In the genomic region with DNA sequence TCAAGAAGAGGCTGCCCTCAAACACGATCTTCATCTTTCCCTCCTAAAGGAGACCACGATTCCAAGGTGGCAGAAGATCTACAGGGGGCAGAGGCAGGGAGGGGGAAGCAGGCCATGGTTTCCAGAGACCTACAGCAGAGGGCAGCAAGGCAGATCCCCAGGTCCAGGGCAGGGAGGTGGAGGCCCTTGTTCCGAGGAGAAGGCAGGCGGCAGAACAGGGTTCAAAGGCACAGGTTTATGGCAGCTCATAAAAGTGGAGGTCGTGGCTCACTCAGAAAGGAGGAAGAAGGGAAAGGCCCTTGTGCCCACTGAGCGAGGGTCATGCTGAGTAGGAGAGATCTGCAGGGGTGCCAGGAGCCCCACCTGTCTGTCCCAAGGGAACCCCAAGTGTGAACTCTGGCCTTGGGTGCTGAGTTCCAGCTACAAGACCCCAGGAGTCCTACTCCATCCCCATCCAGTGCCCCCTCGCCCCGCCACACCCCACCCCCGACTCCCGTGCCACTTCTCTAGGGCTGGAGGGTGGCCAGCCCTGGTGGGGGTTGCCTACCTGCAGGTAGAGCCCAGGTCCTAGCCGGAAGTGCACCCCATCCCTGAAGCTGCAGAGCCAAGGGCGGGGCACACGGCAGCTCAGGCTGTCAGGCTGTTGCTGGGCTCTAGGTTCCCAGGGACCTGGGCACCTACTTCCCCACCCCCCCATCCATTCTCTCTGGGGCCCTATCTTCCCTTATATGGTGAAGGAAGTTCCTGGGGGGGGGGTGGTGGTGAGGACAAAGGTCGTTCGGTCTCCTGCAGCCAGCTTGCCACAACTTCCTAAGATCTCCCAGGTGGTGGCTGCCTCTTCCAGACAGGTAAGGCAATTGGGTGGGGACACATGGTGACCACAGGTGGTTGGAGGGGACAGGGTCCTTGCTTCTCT, we compare ENCODE assay signal across 17 mouse cellular contexts. TPM values are rescaled to one million over a fixed set of nuclear protein-coding genes. Genes with fewer than 3 reads are reported as not detected.
DNase-seq lines count a peak whose midpoint lies in the region; ATAC-seq and TF ChIP-seq lines count a peak whose summit lies in the region.
"Had no signal": no experiment of that assay in that cellular context is flagged by ENCODE, and none has a peak within 500 bp of the region (broad histone marks: within the 10 kb centered on the region; RNA-seq: fewer than 3 reads in every experiment).

A gene (plus strand): TSS at position 788 of the 916 bp plus-strand sequence.

- no peak for TF ChIP-seq POLR2A in kidney, adult 2 months (IDR thresholded peaks at IDR 0.05; ENCODE audit: low read depth, low read length)

- no peaks in the 10 kb centered on the region for H3K9me3 ChIP-seq in heart, embryonic 10.5 days
- H3K9me3 ChIP-seq in stomach, embryonic 16.5 days (replicated peaks; ENCODE audit: control insufficient read depth, low read length), result no peaks in the 10 kb centered on the region
- H3K9me3 ChIP-seq: embryonic facial prominence, embryonic 12.5 days; neural tube, embryonic 13.5 days had no signal

- H3K4me1 ChIP-seq in heart, embryonic 10.5 days, result peaks cover 10% of the 10 kb centered on the region
- H3K4me1 ChIP-seq in kidney, adult 2 months (ENCODE audit: control insufficient read depth, insufficient read depth, low read length), result peaks cover 7% of the 10 kb centered on the region; the same call in 1 of the 2 replicates
- peaks cover 3% of the 10 kb centered on the region; the same call in 1 of the 2 replicates for H3K4me1 ChIP-seq in stomach, embryonic 16.5 days (ENCODE audit: control insufficient read depth, insufficient read depth, low read length)
- H3K4me1 ChIP-seq: embryonic facial prominence, embryonic 12.5 days; neural tube, embryonic 13.5 days had no signal

- H3K27ac ChIP-seq in heart, embryonic 10.5 days, result peak within 1 kb of the TSS; percentile 23; the same call in 1 of the 2 replicates
- H3K27ac ChIP-seq in kidney, adult 2 months (ENCODE audit: insufficient read depth, low read depth, low read length), result peak within 1 kb of the TSS; percentile 67
- H3K27ac ChIP-seq in stomach, embryonic 16.5 days (ENCODE audit: low read length), result peak within 1 kb of the TSS; percentile 62
- H3K27ac ChIP-seq: embryonic facial prominence, embryonic 12.5 days; neural tube, embryonic 13.5 days had no signal

- H3K27me3 ChIP-seq in heart, embryonic 10.5 days (ENCODE audit: insufficient read depth, poor library complexity, severe bottlenecking), result no peaks in the 10 kb centered on the region
- no peaks in the 10 kb centered on the region for H3K27me3 ChIP-seq in kidney, adult 2 months (replicated peaks; ENCODE audit: control insufficient read depth, insufficient read depth, low read length)
- H3K27me3 ChIP-seq in stomach, embryonic 16.5 days (ENCODE audit: control insufficient read depth, insufficient read depth, low read length), result no peaks in the 10 kb centered on the region
- H3K27me3 ChIP-seq: embryonic facial prominence, embryonic 12.5 days; neural tube, embryonic 13.5 days had no signal

- H3K36me3 ChIP-seq in heart, embryonic 10.5 days, result no peaks in the 10 kb centered on the region
- H3K36me3 ChIP-seq in kidney, adult 2 months (ENCODE audit: control insufficient read depth, insufficient read depth, low read length), result no peaks in the 10 kb centered on the region
- no peaks in the 10 kb centered on the region for H3K36me3 ChIP-seq in stomach, embryonic 16.5 days (ENCODE audit: control insufficient read depth, insufficient read depth, low read length)
- H3K36me3 ChIP-seq: embryonic facial prominence, embryonic 12.5 days; neural tube, embryonic 13.5 days had no signal

- TF ChIP-seq CTCF in kidney, adult 2 months (conservative IDR thresholded peaks at IDR 0.05; ENCODE audit: insufficient read depth, insufficient read length, low read depth, low read length), result no peak

- DNase-seq in heart, embryonic 10.5 days (ENCODE audit: low spot score), result no peak
- DNase-seq in heart, postnatal 10 days, result no peak
- peak; percentile 74 for DNase-seq in kidney, adult 2 months
- peak; percentile 71 for DNase-seq in kidney, postnatal 36 days
- no peak for DNase-seq in natural killer cell, adult 2 months (ENCODE audit: low spot score in 2 of 2)
- DNase-seq in adrenal gland, postnatal 36 days, result no peak
- no peak for DNase-seq in layer of hippocampus, adult 8-10 months (ENCODE audit: low spot score in 2 of 2)
- DNase-seq: adrenal gland, adult 8-10 months; cerebellum, postnatal 10 days; lung, postnatal 4 days; retina, postnatal 1 day; thymus, adult 18-20 months had no signal

- 58% methylated on average over 14 of the region's 15 CpGs for WGBS in heart, embryonic 10.5 days
- WGBS in kidney, adult 2 months, result 31% methylated on average over 15 of the region's 15 CpGs
- WGBS in stomach, embryonic 16.5 days, result 40% methylated on average over 15 of the region's 15 CpGs

- peak within 1 kb of the TSS; percentile 34 for H3K4me2 ChIP-seq in stomach, embryonic 16.5 days (ENCODE audit: low read depth, low read length)
- H3K4me2 ChIP-seq: embryonic facial prominence, embryonic 12.5 days; neural tube, embryonic 13.5 days had no signal

- H3K4me3 ChIP-seq in heart, embryonic 10.5 days, result no peak within 1 kb of the TSS
- peak within 1 kb of the TSS; percentile 73 for H3K4me3 ChIP-seq in kidney, adult 2 months (ENCODE audit: insufficient read depth, low read depth, low read length)
- H3K4me3 ChIP-seq in stomach, embryonic 16.5 days (replicated peaks; ENCODE audit: low read length), result peak within 1 kb of the TSS; percentile 21
- H3K4me3 ChIP-seq: embryonic facial prominence, embryonic 12.5 days; neural tube, embryonic 13.5 days had no signal

- intact Hi-C loops in heart, postnatal 10 days (cut with DNase I), result no loop called here

- peak within 1 kb of the TSS; percentile 52 for H3K9ac ChIP-seq in stomach, embryonic 16.5 days (ENCODE audit: low read length)
- H3K9ac ChIP-seq: embryonic facial prominence, embryonic 12.5 days; neural tube, embryonic 13.5 days had no signal

- ATAC-seq in stomach, embryonic 16.5 days (ENCODE audit: insufficient read depth, low FRiP score), result peak; percentile 82
- ATAC-seq: hindbrain, embryonic 16.5 days; midbrain, embryonic 16.5 days had no signal

RNA-seq across cellular contexts. Expression of the gene that starts here (rescaled TPM):
- 0.94 and 1.1 TPM in 2 replicates for polyA plus RNA-seq in heart, embryonic 10.5 days (2016; fragmentation: Nextera tagmentation; extraction: Ambion mirVana)
- 1 to 10 TPM; 1.1 to 1.2 TPM for total RNA-seq in heart, postnatal 10 days (2021)
- polyA plus RNA-seq in kidney, adult 2 months (2012; rRNA removed), result 69.8 and 75.0 TPM in 2 replicates
- 29.1 and 29.8 TPM in 2 replicates for polyA plus RNA-seq in stomach, embryonic 16.5 days (2015; fragmentation: Nextera tagmentation; extraction: Ambion mirVana)
- total RNA-seq in adrenal gland, postnatal 36 days (2021), result 1 to 10 TPM; 1.3 to 1.5 TPM
- under 1 TPM; 0.71 to 0.92 (median 0.82) TPM for total RNA-seq in layer of hippocampus, adult 8-10 months (2022)

Comparison
In these comparisons a context has a peak if more than half of its experiments do, and no peak if none do; other contexts are left out.
1. RNA of the gene that starts here (polyA plus RNA-seq): 69.8 to 75.0 TPM in kidney, adult 2 months and 29.1 to 29.8 TPM in stomach, embryonic 16.5 days; 0.94 to 1.1 TPM in heart, embryonic 10.5 days; every median in the first group is over 10 times any median in the second.
2. DNase-seq: peak in kidney, adult 2 months (single experiment) and kidney, postnatal 36 days (2 of 2); none in heart, embryonic 10.5 days (single experiment), heart, postnatal 10 days (0 of 2), natural killer cell, adult 2 months (0 of 2), adrenal gland, postnatal 36 days (0 of 2) and layer of hippocampus, adult 8-10 months (0 of 2).
3. Peak in every context shown above with its lines, with median percentiles within 50 percentile points of each other: H3K27ac ChIP-seq.